Mouse (Mus musculus): ENCODE results near the gene Thsd4. TPM values are rescaled to one million over a fixed set of nuclear protein-coding genes. Genes with fewer than 3 reads are reported as not detected.
"Not testable (repeated sequence)": the region's sequence is repeated elsewhere in the genome, so short reads cannot be mapped to it uniquely, and the experiment has no call there.

Thsd4 gene
- polyA plus RNA-seq, 1 experiment from 2014 or later, result 12.3 TPM

GRCm38 (mm10) chr9:60288789-60289188 is 233.1 kb downstream of the Thsd4 start:
- no peak for ATAC-seq (ENCODE audit: insufficient number of reproducible peaks, insufficient read depth, low FRiP score, low TSS enrichment)
- H3K27me3 ChIP-seq, result no peaks in the 10 kb centered on the region
- H3K9me3 ChIP-seq, result no peaks in the 10 kb centered on the region
- H3K4me2 ChIP-seq (replicated peaks), result no peak overlapping the region
- no peak overlapping the region for H3K27ac ChIP-seq
- H3K9ac ChIP-seq, result no peak overlapping the region
- H3K36me3 ChIP-seq, result no peaks in the 10 kb centered on the region
- 55% methylated on average over 12 of the region's 12 CpGs for WGBS
- H3K4me1 ChIP-seq, result no peaks in the 10 kb centered on the region; the same call in 1 of the 2 replicates
- H3K4me3 ChIP-seq, result no peak overlapping the region

DNA sequence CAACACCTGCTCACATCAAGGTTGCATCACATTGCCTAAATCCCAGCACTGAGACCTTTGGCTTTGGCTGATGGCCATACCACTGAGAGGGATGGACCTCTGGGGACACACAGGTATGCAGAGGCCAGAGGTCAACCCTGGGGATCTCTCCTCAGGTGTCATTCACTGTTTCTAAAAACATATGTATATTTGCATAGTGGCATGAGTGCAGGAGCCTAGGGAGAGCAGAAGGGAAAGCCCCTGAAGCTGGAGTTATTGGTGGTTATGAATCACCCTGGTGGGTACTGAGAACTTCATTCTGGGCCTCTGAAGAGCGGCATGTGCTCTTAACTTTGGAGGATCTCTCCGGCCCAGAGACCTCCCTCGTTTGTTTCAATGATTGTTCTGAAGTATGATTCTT is 235.5 kb downstream of the Thsd4 start:
- H3K9ac ChIP-seq, result no peak overlapping the region
- no peak overlapping the region for H3K4me3 ChIP-seq
- H3K36me3 ChIP-seq, result no peaks in the 10 kb centered on the region
- H3K9me3 ChIP-seq, result no peaks in the 10 kb centered on the region
- no peaks in the 10 kb centered on the region for H3K27me3 ChIP-seq
- H3K27ac ChIP-seq, result no peak overlapping the region
- H3K4me2 ChIP-seq (replicated peaks), result no peak overlapping the region
- no peak for ATAC-seq (ENCODE audit: insufficient number of reproducible peaks, insufficient read depth, low FRiP score, low TSS enrichment)
- 87% methylated on average over 3 of the region's 3 CpGs for WGBS
- H3K4me1 ChIP-seq, result no peaks in the 10 kb centered on the region; the same call in 1 of the 2 replicates

GRCm38 (mm10) chr9:60285047-60285462 is 236.8 kb downstream of the Thsd4 start:
- Histone ChIP-seq H3K36me3 (no peaks in the 10 kb centered on the region), H3K4me2 (replicated peaks) (no peak overlapping the region), H3K9ac (no peak overlapping the region), H3K4me3 (no peak overlapping the region), H3K4me1 (no peaks in the 10 kb centered on the region; the same call in 1 of the 2 replicates), H3K9me3 (no peaks in the 10 kb centered on the region), H3K27ac (no peak overlapping the region), H3K27me3 (no peaks in the 10 kb centered on the region)
- 37% methylated on average over 3 of the region's 3 CpGs for WGBS
- ATAC-seq (ENCODE audit: insufficient number of reproducible peaks, insufficient read depth, low FRiP score, low TSS enrichment), result no peak

DNA sequence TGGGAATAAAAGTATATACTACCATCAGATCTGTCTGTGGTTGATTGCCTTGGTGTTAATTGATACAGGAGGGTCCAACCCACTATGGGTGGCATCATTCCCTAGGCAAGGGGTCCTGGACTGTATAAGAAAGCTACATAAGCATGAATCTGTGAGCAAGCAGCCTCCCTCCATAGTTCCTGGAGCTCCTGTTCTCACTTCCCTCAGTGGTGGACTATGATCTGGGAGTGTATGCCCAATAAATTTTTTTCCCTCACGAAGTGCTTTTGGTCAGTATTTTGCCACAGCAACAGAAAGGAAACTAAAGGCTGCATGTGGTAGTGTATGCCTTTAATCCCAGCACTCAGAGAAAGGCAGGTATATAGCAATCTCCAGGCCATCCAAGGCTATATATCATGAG is 237.5 kb downstream of the Thsd4 start:
- WGBS, result 97% methylated on average over 1 of the region's 1 CpGs
- H3K9me3 ChIP-seq, result no peaks in the 10 kb centered on the region

DNA sequence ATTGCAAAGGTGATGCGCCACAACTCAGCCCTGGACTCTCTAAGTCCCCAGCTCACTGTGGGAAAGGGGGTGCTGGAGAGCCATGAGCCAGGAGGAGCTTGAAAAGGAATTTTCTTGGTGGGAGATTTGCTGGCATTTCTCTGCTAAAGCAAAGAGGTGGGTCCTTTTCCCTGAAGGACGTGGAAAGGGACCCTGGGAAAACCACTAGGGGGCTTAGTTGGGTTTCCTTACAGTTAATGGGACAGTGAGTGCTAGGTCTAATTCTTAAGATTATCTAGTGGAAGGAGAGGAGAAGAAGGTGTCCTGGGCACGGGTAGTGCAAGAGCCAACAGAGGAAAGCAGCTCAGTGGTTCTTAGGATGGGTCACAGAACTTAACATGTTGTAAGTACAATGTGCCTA is 238.3 kb downstream of the Thsd4 start:
- H3K4me3 ChIP-seq, result no peak overlapping the region
- H3K4me1 ChIP-seq, result no peaks in the 10 kb centered on the region
- H3K9ac ChIP-seq, result no peak overlapping the region
- H3K36me3 ChIP-seq, result no peaks in the 10 kb centered on the region
- H3K4me2 ChIP-seq (replicated peaks), result no peak overlapping the region
- no peak for ATAC-seq (ENCODE audit: insufficient number of reproducible peaks, insufficient read depth, low FRiP score, low TSS enrichment)
- WGBS, result 53% methylated on average over 3 of the region's 3 CpGs
- H3K27ac ChIP-seq, result no peak overlapping the region
- H3K27me3 ChIP-seq, result no peaks in the 10 kb centered on the region
- no peaks in the 10 kb centered on the region for H3K9me3 ChIP-seq

More for the DNA sequence above, 237.5 kb downstream of the Thsd4 start:
- Histone ChIP-seq H3K27ac (no peak overlapping the region), H3K36me3 (no peaks in the 10 kb centered on the region), H3K27me3 (no peaks in the 10 kb centered on the region), H3K4me2 (replicated peaks) (no peak overlapping the region), H3K9ac (no peak overlapping the region), H3K4me1 (no peaks in the 10 kb centered on the region; the same call in 1 of the 2 replicates), H3K4me3 (no peak overlapping the region)
- ATAC-seq (ENCODE audit: insufficient number of reproducible peaks, insufficient read depth, low FRiP score, low TSS enrichment), result no peak

DNA sequence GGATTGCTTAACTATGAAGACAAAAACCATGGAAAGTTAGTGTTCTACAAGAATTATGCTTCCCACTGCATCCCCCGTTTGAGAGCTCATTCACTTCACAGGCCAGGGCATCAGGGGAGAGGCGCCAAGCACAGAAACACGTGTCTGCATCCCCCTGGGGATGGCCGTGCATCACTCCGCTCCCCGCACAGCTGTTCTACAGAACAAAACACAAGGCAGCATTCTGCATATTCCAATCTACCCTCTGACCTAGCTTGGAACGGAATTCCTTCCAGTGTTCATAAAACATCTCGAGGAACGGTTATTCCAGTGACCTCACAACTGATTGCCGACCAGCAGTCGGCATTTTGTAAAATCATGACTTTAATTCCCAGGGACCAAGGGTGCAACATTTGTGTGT is 240.6 kb downstream of the Thsd4 start:
- H3K36me3 ChIP-seq, result no peaks in the 10 kb centered on the region
- no peak overlapping the region for H3K4me3 ChIP-seq
- no peaks in the 10 kb centered on the region for H3K4me1 ChIP-seq
- H3K27ac ChIP-seq, result no peak overlapping the region
- WGBS, result 61% methylated on average over 11 of the region's 11 CpGs
- H3K27me3 ChIP-seq, result no peaks in the 10 kb centered on the region
- no peaks in the 10 kb centered on the region for H3K9me3 ChIP-seq
- H3K9ac ChIP-seq, result no peak overlapping the region
- H3K4me2 ChIP-seq (replicated peaks), result no peak overlapping the region
- no peak for ATAC-seq (ENCODE audit: insufficient number of reproducible peaks, insufficient read depth, low FRiP score, low TSS enrichment)

DNA sequence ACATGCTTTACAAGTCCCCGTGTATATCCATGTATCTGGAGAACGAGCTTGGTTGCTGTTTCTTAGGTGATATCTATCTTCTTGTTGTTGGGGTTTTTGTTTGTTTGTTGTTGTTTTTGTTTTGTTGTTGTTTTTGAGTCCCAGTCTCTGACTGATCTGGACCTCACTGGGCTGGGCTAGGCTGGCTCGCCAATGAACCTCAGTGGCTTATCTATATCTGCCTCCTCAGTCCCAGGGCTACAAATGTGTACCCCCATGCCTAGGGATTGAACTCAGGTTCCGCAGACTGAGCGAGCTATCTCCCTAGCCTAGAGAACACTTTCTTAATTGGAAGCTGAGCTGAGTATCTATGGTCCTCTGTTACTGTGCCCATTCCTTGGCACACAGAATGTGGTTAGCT is 241.1 kb downstream of the Thsd4 start:
- ATAC-seq (ENCODE audit: insufficient number of reproducible peaks, insufficient read depth, low FRiP score, low TSS enrichment), result no peak
- H3K4me1 ChIP-seq, result peaks cover 2% of the 10 kb centered on the region; the same call in 1 of the 2 replicates
- no peak overlapping the region for H3K4me2 ChIP-seq (replicated peaks)
- H3K9me3 ChIP-seq, result no peaks in the 10 kb centered on the region
- no peak overlapping the region for H3K9ac ChIP-seq
- H3K4me3 ChIP-seq, result no peak overlapping the region
- 94% methylated on average over 5 of the region's 5 CpGs for WGBS
- H3K27me3 ChIP-seq, result no peaks in the 10 kb centered on the region
- no peaks in the 10 kb centered on the region for H3K36me3 ChIP-seq
- no peak overlapping the region for H3K27ac ChIP-seq

- Histone ChIP-seq H3K27ac (no peak overlapping the region), H3K27me3 (no peaks in the 10 kb centered on the region), H3K4me2 (replicated peaks) (no peak overlapping the region), H3K4me3 (no peak overlapping the region), H3K4me1 (peaks cover 6% of the 10 kb centered on the region; the same call in 1 of the 2 replicates), H3K9me3 (no peaks in the 10 kb centered on the region), H3K36me3 (no peaks in the 10 kb centered on the region), H3K9ac (no peak overlapping the region)
- ATAC-seq (ENCODE audit: insufficient number of reproducible peaks, insufficient read depth, low FRiP score, low TSS enrichment), result no peak
- WGBS, result 76% methylated on average over 6 of the region's 6 CpGs
Measured at GRCm38 (mm10) chr9:60279556-60279955, 242.3 kb downstream of the Thsd4 start.

- 25% methylated on average over 5 of the region's 5 CpGs for WGBS
- H3K27ac ChIP-seq, result no peak overlapping the region
- no peak overlapping the region for H3K4me2 ChIP-seq (replicated peaks)
- H3K27me3 ChIP-seq, result no peaks in the 10 kb centered on the region
- H3K36me3 ChIP-seq, result no peaks in the 10 kb centered on the region
- H3K4me3 ChIP-seq, result no peak overlapping the region
- no peak for ATAC-seq (ENCODE audit: insufficient number of reproducible peaks, insufficient read depth, low FRiP score, low TSS enrichment)
- H3K9ac ChIP-seq, result no peak overlapping the region
- H3K4me1 ChIP-seq, result peaks cover 6% of the 10 kb centered on the region; the same call in 1 of the 2 replicates
- no peaks in the 10 kb centered on the region for H3K9me3 ChIP-seq
Measured at GRCm38 (mm10) chr9:60276351-60276750, 245.5 kb downstream of the Thsd4 start.

DNA sequence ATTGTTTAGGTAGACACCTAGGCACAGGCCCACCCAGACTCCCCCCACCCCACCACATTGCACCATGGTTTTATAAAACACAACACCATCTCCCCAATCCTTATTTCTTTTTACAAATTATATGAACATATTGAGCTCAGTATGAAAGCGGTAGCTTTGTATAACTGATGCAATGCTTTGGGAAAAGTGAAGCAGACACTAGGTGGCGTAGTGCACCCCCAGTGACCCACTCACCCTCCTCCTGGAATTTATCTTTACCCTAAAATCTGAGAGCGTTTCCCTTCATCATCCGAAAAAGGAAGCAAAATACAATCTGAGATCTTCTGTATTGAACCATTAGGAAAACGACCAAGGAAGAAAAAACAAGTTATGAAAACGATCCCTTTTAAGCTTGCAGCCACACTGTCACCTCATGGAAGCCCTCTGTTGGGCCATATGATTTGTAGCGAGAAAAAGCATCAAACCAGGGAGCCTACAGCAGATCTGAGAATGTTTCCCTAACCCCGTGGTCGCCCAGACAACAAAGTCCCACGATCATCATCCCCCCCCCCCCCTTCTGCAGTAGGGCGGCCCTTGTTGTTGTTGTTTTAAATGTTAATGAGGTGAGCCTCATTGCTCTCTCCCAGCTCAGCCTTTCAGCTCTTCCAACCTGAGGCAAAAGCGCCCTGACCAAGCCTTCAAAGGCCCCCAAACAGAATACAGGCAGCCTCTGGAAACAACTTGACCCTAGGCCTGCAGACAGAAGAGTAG is 246.3 kb downstream of the Thsd4 start:
- Histone ChIP-seq H3K4me1 (peaks cover 6% of the 10 kb centered on the region; the same call in 1 of the 2 replicates), H3K9me3 (no peaks in the 10 kb centered on the region), H3K4me2 (replicated peaks) (no peak overlapping the region), H3K9ac (no peak overlapping the region), H3K4me3 (no peak overlapping the region), H3K27me3 (no peaks in the 10 kb centered on the region), H3K27ac (no peak overlapping the region), H3K36me3 (no peaks in the 10 kb centered on the region)
- no peak for ATAC-seq (ENCODE audit: insufficient number of reproducible peaks, insufficient read depth, low FRiP score, low TSS enrichment)
- WGBS, result 18% methylated on average over 12 of the region's 12 CpGs

GRCm38 (mm10) chr9:60274503-60274902 is 247.3 kb downstream of the Thsd4 start:
- WGBS, result 73% methylated on average over 4 of the region's 4 CpGs
- no peak for ATAC-seq (ENCODE audit: insufficient number of reproducible peaks, insufficient read depth, low FRiP score, low TSS enrichment)
- H3K27me3 ChIP-seq, result no peaks in the 10 kb centered on the region
- H3K4me1 ChIP-seq, result peaks cover 6% of the 10 kb centered on the region; the same call in 1 of the 2 replicates
- no peaks in the 10 kb centered on the region for H3K36me3 ChIP-seq
- H3K9me3 ChIP-seq, result no peaks in the 10 kb centered on the region
- no peak overlapping the region for H3K9ac ChIP-seq
- H3K4me3 ChIP-seq, result no peak overlapping the region
- no peak overlapping the region for H3K4me2 ChIP-seq (replicated peaks)
- H3K27ac ChIP-seq, result no peak overlapping the region

- not testable (repeated sequence) for H3K4me3 ChIP-seq; ATAC-seq (ENCODE audit: insufficient number of reproducible peaks, insufficient read depth, low FRiP score, low TSS enrichment); H3K4me2 ChIP-seq (replicated peaks); H3K27me3 ChIP-seq; H3K4me1 ChIP-seq; H3K9me3 ChIP-seq; H3K27ac ChIP-seq; H3K36me3 ChIP-seq; H3K9ac ChIP-seq
- 81% methylated on average over 8 of the region's 8 CpGs for WGBS
Measured at GRCm38 (mm10) chr9:60272345-60272744, 249.5 kb downstream of the Thsd4 start.
